Mouse (Mus musculus): ENCODE data around the gene Esp8. TPM values are rescaled to one million over a fixed set of nuclear protein-coding genes. Genes with fewer than 3 reads are reported as not detected.
"Not testable (repeated sequence)": the region's sequence is repeated elsewhere in the genome, so short reads cannot be mapped to it uniquely, and the experiment has no call there.

Esp8 gene
- polyA plus RNA-seq (2014; fragmentation: Nextera tagmentation; extraction: Ambion mirVana), result not detected in 2 replicates

GRCm38 (mm10) chr17:40519818-40520217 lies at the start of gene Esp8:
Gene Esp8 (plus strand): TSS chr17:40520022.
- WGBS, result 36% methylated on average over 3 of the region's 3 CpGs
- DNase-seq (ENCODE audit: low spot score) (no peak), ATAC-seq (replicated peaks; ENCODE audit: low FRiP score) (peak; percentile 60; the same call in 1 of the 2 replicates)
- no peaks in the 10 kb centered on the region for H3K4me1 ChIP-seq (replicated peaks; ENCODE audit: control insufficient read depth, insufficient read depth, low read length)
- H3K9me3 ChIP-seq (ENCODE audit: control insufficient read depth, low read length), result no peaks in the 10 kb centered on the region
- H3K27me3 ChIP-seq (ENCODE audit: control insufficient read depth, insufficient read depth, low read length), result no peaks in the 10 kb centered on the region
- H3K27ac ChIP-seq (ENCODE audit: low read depth, low read length), result no peak within 1 kb of the TSS
- no peak within 1 kb of the TSS for H3K9ac ChIP-seq (ENCODE audit: low read length)
- H3K4me3 ChIP-seq (ENCODE audit: low read depth, low read length), result no peak within 1 kb of the TSS
- H3K4me2 ChIP-seq (ENCODE audit: low read depth, low read length, severe bottlenecking), result no peak within 1 kb of the TSS
- H3K36me3 ChIP-seq (ENCODE audit: control insufficient read depth, insufficient read depth, low read length), result no peaks in the 10 kb centered on the region

- not testable (repeated sequence) for H3K27me3 ChIP-seq (ENCODE audit: control insufficient read depth, insufficient read depth, low read length); H3K9ac ChIP-seq (ENCODE audit: low read length); DNase-seq (ENCODE audit: low spot score); H3K4me2 ChIP-seq (ENCODE audit: low read depth, low read length, severe bottlenecking); H3K36me3 ChIP-seq (ENCODE audit: control insufficient read depth, insufficient read depth, low read length); H3K4me3 ChIP-seq (ENCODE audit: low read depth, low read length); H3K4me1 ChIP-seq (replicated peaks; ENCODE audit: control insufficient read depth, insufficient read depth, low read length); ATAC-seq (replicated peaks; ENCODE audit: low FRiP score); H3K27ac ChIP-seq (ENCODE audit: low read depth, low read length); H3K9me3 ChIP-seq (ENCODE audit: control insufficient read depth, low read length)
- 71% methylated on average over 9 of the region's 10 CpGs for WGBS
Measured at GRCm38 (mm10) chr17:40483566-40483965, 36.3 kb upstream of the Esp8 start.

- ATAC-seq (replicated peaks; ENCODE audit: low FRiP score); DNase-seq (ENCODE audit: low spot score); H3K4me1 ChIP-seq (replicated peaks; ENCODE audit: control insufficient read depth, insufficient read depth, low read length); H3K4me3 ChIP-seq (ENCODE audit: low read depth, low read length); H3K27me3 ChIP-seq (ENCODE audit: control insufficient read depth, insufficient read depth, low read length); H3K27ac ChIP-seq (ENCODE audit: low read depth, low read length); H3K36me3 ChIP-seq (ENCODE audit: control insufficient read depth, insufficient read depth, low read length); H3K4me2 ChIP-seq (ENCODE audit: low read depth, low read length, severe bottlenecking); H3K9me3 ChIP-seq (ENCODE audit: control insufficient read depth, low read length); H3K9ac ChIP-seq (ENCODE audit: low read length): not testable (repeated sequence)
- WGBS, result 86% methylated on average over 4 of the region's 4 CpGs
Measured at GRCm38 (mm10) chr17:40495468-40496185, 24.2 kb upstream of the Esp8 start.

- Histone ChIP-seq H3K4me1 (replicated peaks; ENCODE audit: control insufficient read depth, insufficient read depth, low read length) (no peaks in the 10 kb centered on the region), H3K36me3 (ENCODE audit: control insufficient read depth, insufficient read depth, low read length) (no peaks in the 10 kb centered on the region), H3K4me3 (ENCODE audit: low read depth, low read length) (no peak overlapping the region), H3K4me2 (ENCODE audit: low read depth, low read length, severe bottlenecking) (no peak overlapping the region), H3K27me3 (ENCODE audit: control insufficient read depth, insufficient read depth, low read length) (no peaks in the 10 kb centered on the region), H3K27ac (ENCODE audit: low read depth, low read length) (no peak overlapping the region), H3K9me3 (ENCODE audit: control insufficient read depth, low read length) (no peaks in the 10 kb centered on the region), H3K9ac (ENCODE audit: low read length) (no peak overlapping the region)
- DNase-seq (ENCODE audit: low spot score) (no peak), ATAC-seq (replicated peaks; ENCODE audit: low FRiP score) (no peak)
- 67% methylated on average over 3 of the region's 3 CpGs for WGBS
Measured at GRCm38 (mm10) chr17:40529813-40530212, 10.0 kb downstream of the Esp8 start.

- DNase-seq (ENCODE audit: low spot score) (no peak), ATAC-seq (replicated peaks; ENCODE audit: low FRiP score) (no peak)
- Histone ChIP-seq H3K27me3 (ENCODE audit: control insufficient read depth, insufficient read depth, low read length) (no peaks in the 10 kb centered on the region), H3K27ac (ENCODE audit: low read depth, low read length) (no peak overlapping the region), H3K9me3 (ENCODE audit: control insufficient read depth, low read length) (no peaks in the 10 kb centered on the region), H3K9ac (ENCODE audit: low read length) (no peak overlapping the region), H3K4me2 (ENCODE audit: low read depth, low read length, severe bottlenecking) (no peak overlapping the region), H3K36me3 (ENCODE audit: control insufficient read depth, insufficient read depth, low read length) (no peaks in the 10 kb centered on the region), H3K4me1 (replicated peaks; ENCODE audit: control insufficient read depth, insufficient read depth, low read length) (no peaks in the 10 kb centered on the region), H3K4me3 (ENCODE audit: low read depth, low read length) (no peak overlapping the region)
- WGBS, result 94% methylated on average over 1 of the region's 1 CpGs
Measured at GRCm38 (mm10) chr17:40531147-40531546, 11.3 kb downstream of the Esp8 start.

GRCm38 (mm10) chr17:40547005-40547404 lies 27.2 kb downstream of the Esp8 start:
- H3K9me3 ChIP-seq (ENCODE audit: control insufficient read depth, low read length); H3K4me1 ChIP-seq (replicated peaks; ENCODE audit: control insufficient read depth, insufficient read depth, low read length); H3K9ac ChIP-seq (ENCODE audit: low read length); DNase-seq (ENCODE audit: low spot score); H3K36me3 ChIP-seq (ENCODE audit: control insufficient read depth, insufficient read depth, low read length); H3K4me3 ChIP-seq (ENCODE audit: low read depth, low read length); H3K27me3 ChIP-seq (ENCODE audit: control insufficient read depth, insufficient read depth, low read length); ATAC-seq (replicated peaks; ENCODE audit: low FRiP score); H3K27ac ChIP-seq (ENCODE audit: low read depth, low read length); H3K4me2 ChIP-seq (ENCODE audit: low read depth, low read length, severe bottlenecking): not testable (repeated sequence)
- WGBS, result 91% methylated on average over 5 of the region's 5 CpGs

GRCm38 (mm10) chr17:40553470-40553869 lies 33.6 kb downstream of the Esp8 start:
- no peak overlapping the region for H3K4me2 ChIP-seq (ENCODE audit: low read depth, low read length, severe bottlenecking)
- DNase-seq (ENCODE audit: low spot score) (no peak), ATAC-seq (replicated peaks; ENCODE audit: low FRiP score) (no peak)
- H3K4me3 ChIP-seq (ENCODE audit: low read depth, low read length), result no peak overlapping the region
- H3K36me3 ChIP-seq (ENCODE audit: control insufficient read depth, insufficient read depth, low read length), result no peaks in the 10 kb centered on the region
- H3K9me3 ChIP-seq (ENCODE audit: control insufficient read depth, low read length), result no peaks in the 10 kb centered on the region
- H3K9ac ChIP-seq (ENCODE audit: low read length), result no peak overlapping the region
- H3K27ac ChIP-seq (ENCODE audit: low read depth, low read length), result no peak overlapping the region
- H3K4me1 ChIP-seq (replicated peaks; ENCODE audit: control insufficient read depth, insufficient read depth, low read length), result no peaks in the 10 kb centered on the region
- H3K27me3 ChIP-seq (ENCODE audit: control insufficient read depth, insufficient read depth, low read length), result no peaks in the 10 kb centered on the region
- WGBS, result 83% methylated on average over 1 of the region's 1 CpGs

GRCm38 (mm10) chr17:40561207-40561606 lies 41.4 kb downstream of the Esp8 start, which contains the start of gene Esp6:
Gene Esp6 (plus strand): TSS chr17:40561507.
- no peak for ATAC-seq (replicated peaks; ENCODE audit: low FRiP score)
- Histone ChIP-seq H3K36me3 (ENCODE audit: control insufficient read depth, insufficient read depth, low read length) (no peaks in the 10 kb centered on the region), H3K27me3 (ENCODE audit: control insufficient read depth, insufficient read depth, low read length) (no peaks in the 10 kb centered on the region), H3K9me3 (ENCODE audit: control insufficient read depth, low read length) (no peaks in the 10 kb centered on the region), H3K9ac (ENCODE audit: low read length) (no peak within 1 kb of the TSS), H3K4me3 (ENCODE audit: low read depth, low read length) (no peak within 1 kb of the TSS), H3K27ac (ENCODE audit: low read depth, low read length) (no peak within 1 kb of the TSS), H3K4me1 (replicated peaks; ENCODE audit: control insufficient read depth, insufficient read depth, low read length) (no peaks in the 10 kb centered on the region), H3K4me2 (ENCODE audit: low read depth, low read length, severe bottlenecking) (no peak within 1 kb of the TSS)
- WGBS, result 90% methylated on average over 5 of the region's 5 CpGs
- no peak for DNase-seq (ENCODE audit: low spot score)
